Mouse (Mus musculus): ENCODE data around the gene Spock1.
A peak's percentile ranks its signal among the peaks of the same experiment; 100 is the strongest.

Gene Spock1

DNA sequence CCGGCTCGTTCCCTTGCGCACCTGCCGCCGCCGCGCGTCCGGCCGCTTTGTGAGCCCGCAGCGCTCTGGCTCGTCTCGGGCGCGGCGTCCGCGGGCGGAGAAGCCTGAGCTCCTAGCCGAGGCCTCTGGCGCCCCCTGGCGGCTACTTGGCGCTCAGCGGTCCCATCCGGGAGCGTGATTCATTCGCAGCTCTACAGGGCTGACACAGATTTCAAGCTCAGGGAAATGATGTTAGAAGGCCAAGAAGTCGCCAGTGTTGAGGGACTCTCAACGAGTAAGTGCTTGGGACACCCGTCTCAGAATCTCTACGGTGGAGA, at the start of gene Spock1:
Spock1 (minus strand) TSS at position 67 of the 317 bp plus-strand sequence.
- peak; percentile 92 for DNase-seq

DNA sequence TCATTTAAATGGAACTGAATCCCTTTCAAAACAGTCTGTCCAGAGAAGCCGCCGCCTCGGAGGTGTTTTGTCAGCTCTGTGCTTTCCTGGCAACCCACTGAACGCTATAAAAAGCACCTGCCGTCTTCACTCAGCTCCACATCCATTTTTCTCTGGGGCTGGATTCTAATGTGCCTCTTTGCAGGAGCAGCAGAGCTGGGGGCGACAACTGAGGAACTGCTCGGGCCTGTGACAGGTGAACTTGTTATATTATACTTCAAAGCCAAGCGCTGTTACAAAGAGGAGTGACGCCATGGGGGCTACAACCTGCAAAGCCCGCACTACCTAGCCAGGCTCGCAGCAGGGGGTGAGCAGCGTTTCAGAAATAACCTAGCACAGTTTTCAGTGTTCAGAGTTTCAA, 42.0 kb upstream of the Spock1 start:
- DNase-seq = peak; percentile 57

DNA sequence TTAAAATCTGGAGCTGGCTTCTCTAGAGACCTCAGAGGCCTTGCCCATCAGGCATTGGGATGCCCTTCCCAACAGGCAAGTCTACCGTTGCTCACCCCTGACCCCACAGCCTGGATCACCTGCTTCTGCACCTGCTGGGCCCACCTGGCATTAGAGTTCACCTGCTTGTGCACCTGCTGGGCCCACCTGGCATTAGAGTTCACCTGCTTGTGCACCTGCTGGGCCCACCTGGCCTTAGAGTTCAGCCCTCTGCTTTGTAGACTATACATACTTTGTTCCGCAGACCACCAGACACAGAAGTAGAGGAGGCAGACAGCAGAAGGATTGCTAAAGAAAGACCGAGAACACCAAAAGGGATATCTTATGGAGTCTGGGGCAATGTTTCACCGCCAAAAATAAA, 41.4 kb upstream of the Spock1 start:
- peak; percentile 90 for DNase-seq

DNA sequence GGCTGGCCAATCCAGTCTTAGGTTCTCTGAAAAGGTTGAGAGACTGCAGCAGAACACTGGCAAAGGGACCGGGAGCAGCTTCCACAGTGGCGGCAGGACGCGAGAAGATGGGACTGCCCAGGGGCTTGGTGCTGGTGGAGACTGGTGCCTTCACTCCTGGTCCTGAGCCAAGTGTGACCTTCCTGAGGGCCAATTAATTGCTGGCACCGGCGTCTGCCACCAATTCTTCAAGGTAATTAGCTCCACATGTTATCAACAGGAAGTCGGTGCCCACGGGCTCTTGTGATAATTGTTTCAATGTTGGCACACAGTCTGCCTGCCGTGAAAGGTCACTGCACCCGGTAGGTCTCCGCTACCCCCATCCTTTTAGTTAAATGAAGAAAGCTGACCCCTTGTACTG, 37.1 kb upstream of the Spock1 start:
- peak; percentile 78 for DNase-seq

DNA sequence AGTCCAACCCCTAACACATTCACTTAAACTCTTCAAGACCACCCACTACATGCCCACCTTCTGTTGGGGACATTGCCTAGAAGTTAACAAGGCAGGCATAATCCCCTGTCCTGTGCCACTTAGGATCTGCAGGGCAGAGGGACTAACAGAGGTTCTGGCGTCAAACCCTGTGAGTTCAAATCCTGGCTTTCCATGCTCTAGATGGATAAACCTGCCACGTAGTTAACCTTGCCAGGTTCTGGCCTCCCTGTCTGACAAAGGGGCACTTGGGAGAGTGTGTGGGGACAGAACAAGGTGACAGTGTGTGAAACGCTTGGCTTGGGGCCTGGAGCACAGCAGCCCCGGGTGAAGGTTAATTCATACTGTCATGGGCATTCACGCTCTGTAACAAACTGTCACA, 36.3 kb upstream of the Spock1 start:
- DNase-seq = peak; percentile 35

DNA sequence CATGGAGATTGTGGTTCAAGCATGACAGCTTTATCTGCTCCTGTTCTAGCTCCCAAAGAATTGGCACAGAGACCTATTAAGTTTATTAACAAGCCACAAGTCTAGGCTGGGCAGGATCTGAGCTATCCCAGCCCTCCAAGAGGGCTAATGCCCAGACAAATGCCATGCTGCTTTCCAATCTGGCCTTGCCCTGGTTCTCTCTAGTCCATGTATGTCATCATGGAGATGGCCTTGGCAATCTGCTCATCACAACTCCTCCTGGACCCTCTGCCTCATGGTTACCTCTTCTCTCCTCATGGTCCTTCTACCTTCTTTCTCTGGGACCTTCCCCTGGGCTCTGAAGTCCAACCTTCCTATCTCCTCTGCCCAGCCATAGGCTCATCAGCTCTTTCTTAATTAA, 35.8 kb upstream of the Spock1 start:
- DNase-seq = peak; percentile 33

DNA sequence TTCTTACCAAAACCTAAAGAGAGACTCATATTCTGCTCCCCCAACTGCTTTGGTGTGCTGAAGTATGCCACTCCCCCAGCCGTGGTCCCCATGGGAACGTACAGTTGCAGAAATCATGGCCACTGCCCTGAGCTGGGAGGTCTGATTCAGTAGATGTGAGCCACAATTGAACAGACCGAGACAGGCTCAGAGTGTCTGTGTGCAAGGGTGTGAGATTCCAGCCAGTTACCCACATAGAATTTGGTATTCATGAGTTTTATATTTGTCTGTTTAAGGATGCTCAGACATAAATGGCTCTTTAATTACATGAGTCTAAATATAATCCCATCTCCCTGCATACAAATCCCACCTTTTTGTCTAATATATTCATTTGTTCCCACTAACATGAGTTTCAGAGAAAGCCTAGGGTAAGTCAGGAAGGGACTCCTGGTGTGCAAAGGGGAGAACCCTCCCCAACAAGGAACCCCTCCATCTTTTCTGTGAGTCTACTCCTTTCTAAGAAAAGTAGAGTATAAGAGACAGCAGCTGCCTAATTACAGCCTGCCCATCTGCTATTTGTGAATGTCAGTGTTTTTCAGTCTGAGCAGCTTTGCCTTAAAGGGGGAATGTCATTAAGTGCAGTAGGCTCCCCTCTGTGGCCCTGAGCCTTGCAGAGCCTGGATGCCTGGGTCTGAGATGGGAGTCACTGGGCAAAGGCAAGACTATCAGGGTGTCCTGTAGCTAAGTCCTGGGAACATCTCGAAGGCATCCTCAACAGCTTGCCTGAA, 29.5 kb upstream of the Spock1 start:
- no peak for DNase-seq

DNA sequence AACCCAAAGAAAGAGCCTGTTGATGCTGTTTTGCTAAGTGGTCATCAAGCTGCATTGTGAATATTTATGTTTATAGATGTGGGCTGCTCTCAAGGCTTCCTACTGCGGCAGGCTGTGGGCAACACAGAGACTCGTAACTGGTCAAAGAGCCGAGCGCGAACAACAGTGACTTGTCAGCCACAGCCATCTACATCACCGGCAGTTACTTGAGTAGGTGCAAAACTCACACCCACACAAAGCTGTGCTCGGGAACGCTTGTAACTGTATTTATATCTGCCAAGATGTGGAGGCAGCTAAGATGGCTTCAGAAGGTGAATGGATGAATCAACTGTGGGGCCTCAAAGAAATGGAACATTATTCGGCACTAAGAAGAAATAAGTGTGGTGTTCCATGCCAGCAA, 23.9 kb upstream of the Spock1 start:
- peak; percentile 33 for DNase-seq

DNA sequence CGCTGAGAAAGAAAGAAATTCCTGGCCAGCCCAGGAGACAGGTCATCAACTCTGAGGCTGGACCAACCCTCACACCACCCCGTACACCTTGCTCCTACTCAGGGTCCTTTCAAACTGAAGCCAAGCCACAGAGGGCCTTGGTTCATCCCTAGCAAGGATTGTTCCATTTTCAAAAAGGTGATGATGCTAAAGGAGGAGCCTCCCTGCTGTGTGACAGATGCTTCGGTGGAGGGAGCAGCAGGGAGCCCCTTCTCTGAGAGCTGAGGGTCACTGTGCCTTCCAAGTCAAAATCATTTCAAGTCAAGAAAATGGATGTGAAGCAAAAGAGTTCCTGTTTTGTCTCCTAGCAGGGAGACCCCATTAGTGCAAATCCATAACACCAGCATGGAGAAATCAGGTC, 23.2 kb upstream of the Spock1 start:
- peak; percentile 89 for DNase-seq

DNA sequence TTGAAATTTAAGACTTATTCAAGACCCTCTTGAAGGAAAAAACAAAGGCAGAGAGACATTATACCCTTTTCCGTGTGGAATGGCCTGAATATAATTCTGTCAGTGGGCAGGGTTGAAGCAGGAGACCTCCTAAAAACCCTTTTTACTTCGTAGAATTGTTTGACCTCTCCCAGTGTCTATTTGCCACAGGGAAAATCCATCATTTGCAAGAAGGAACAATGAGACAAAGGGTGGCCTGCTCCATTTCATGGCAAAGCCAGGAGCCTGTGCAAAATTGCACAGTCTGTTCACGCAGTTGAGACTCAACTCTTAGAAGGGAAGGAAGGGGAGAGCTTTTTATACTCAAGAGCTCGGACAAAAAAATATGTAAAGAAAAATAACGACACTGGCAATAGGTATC, 22.6 kb upstream of the Spock1 start:
- no peak for DNase-seq

DNA sequence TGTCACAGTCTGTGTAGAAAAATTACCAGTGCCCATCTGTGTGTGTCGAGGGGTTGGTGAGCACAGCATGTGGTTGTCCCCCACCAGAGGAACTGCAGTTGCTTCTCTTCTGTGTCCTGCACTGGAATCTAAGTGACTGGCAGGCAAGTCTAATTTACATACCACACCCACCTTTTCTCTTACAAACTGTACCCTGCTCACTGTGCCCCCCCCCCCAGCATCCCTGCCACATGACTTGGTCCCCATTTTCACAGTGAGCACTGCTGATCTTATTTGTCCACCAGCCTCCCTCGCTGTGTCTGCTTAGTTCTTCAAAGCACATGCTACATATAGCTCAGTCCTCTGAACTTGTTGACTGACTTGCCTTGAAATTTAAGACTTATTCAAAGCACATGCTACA, 22.2 kb upstream of the Spock1 start:
- peak; percentile 28 for DNase-seq

DNA sequence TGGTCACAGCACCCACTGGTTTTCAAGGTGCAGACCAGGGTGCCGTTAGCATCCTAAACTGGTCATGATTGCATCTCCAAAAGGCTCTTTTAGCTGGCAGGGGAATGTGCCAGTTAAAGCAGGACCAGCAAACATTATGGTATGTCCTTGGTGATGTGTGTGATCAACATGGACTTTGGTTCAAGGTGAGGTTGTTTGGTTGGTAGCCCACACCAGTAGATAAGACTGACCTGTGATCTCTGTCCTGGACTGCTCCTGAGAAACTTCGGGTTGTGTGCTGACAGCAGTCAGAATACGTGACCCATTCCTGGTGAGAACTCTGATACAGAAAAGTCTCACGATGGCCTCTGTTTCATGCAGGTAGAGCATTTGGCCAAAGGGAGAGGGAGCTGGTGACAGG, 11.8 kb upstream of the Spock1 start:
- DNase-seq = no peak

DNA sequence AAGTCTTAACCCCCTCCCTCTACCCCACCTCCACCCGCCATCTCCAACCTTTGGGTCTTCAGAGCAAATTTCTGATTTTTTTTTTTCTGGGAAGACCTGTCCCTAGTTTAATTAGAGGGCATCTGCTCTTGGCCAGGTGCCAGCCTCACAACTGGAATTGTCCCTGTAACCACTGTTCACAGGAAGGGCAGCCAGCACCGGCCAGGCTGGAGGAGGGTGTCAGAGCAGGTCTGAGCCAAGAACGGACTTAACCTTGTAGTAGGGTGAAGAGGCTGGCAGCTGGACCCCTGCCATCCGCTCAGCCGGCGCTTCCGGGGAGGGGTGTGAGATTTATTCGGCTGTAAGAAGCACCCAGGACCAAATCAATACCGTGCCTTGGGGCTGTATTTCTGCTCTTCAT, 3.0 kb upstream of the Spock1 start:
- DNase-seq = peak; percentile 40

DNA sequence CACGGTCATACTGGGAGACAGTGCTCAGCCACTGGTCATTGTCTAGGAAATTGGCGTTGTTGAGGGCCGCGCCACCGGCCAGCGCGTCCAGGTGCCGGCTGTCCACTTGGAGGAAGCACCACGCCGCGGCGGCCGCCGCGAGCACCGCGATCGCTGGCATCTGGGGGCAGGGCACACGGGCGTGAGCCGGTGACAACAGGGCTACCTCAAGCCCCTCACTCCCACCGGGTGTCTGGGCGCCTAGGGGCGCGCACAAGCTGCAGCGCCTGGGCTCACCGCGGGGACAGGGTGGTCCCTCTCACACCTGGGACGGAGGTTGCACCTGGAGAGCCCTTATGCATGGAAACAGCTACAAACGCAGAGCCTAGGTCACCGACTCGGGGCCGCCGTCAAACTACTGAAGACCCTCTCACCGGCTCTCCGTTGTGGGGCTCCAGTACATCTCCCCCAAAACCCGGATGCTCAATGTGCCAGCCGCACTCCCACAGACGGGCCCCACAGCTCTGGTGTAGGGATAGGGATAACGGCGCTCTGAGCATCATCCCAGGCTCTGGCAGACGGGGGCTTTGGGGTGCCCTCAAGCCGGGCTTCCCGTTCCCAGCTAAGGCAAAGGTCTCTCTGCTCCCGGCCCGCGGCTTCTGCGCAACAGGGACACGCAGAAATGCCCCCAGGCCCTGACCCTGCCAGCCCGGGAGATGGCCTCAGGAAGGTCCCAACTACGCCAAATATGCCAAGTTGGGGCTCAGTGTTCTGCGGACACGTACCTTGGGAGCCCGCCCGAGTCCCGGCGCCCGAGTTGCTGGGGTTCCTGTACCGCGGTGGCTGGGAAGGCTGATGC, 485 bp downstream of the Spock1 start:
- DNase-seq = peak; percentile 56

DNA sequence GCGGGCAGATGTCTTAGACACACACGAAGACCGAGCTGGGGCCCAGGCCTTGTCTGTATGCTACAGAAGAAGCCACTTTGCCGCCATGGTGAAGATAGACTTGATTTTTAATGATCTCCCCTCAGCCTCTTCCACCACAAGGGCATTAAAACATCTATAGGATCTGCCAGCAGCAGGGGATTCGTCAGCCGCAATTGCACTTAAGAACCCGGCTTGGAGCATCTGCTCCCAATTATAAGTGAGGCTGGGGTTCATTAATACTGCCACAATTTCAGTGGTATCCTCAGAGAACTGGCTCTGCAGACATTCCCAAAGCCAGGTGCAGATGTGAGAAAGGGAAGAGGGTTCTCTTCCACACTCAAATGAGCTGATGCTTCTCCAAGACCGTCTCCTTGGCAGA, 13.5 kb downstream of the Spock1 start:
- no peak for DNase-seq

DNA sequence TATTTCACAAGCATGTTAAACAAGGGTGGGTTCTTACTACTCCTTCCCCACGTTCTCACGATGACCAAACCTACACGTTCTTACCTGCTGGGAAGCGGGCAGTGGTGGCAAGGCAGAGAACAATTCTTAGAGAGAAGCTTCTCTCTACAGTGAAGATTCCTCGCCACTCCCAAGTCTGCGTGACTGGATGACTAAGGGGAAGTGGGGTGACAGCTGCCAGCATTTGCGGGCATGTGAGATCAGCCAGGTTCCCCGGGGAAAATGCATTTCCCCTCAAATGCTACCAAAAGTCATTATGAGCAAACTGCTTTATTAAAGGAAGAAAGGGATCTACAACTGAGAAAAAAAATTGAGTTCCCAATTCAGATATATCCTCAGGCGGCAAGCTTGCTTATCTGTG, 18.4 kb downstream of the Spock1 start:
- no peak for DNase-seq

DNA sequence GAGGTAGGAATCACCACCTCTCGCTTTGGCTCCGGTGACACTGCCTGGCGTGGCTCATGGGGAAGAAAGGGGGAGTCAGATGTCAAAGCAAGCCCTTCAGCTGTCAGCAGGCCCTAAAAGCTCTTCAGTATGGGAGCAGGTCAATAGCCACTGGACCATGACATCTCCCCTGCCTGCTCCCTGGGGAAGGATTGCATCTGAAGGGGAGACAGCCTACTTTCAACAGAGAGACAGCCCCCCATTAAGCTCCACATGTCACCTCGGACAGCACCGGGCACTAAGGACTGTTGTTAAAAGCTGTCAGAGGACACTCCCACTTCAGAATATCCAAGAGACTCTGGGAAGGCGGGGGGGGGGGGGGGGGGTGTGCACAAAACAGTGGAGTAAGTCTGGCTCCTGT, 19.1 kb downstream of the Spock1 start:
- DNase-seq = no peak

DNA sequence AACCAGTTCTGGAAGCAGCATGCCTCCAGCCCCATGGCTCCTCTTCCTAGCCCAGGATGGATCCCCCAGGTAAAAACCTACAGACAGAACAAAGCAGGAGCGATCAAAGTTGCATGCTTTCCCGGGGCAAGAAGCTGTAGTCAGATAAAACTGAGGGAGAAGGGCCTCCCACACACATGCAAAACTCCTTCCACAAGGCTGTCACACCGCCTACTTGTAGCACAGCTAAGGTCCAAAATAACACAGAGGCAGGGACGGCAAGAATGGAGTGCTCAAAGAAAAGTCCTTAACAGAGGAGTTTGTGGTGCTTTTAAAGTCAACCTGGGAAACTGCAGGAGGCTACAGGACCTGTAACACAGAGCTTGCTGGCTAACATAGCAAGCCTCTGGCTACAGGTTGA, 28.3 kb downstream of the Spock1 start:
- DNase-seq = no peak

DNA sequence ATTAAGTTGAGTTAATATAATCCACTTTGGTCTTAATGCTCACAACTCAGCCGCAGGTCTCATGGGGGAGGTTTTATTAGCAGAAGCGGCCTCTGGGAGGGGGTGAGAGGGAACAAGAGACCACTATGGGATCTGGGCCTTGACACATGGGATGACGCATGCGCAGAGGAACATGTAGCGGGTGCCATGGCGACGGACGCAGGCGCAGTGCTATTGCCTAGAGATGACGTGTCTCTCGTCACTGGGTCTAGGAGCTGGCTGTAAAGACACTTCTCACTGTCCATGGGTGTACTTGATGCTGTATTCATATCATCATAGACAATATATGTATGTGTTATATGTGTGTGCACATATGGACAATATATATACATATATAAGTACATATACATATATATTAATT, 29.3 kb downstream of the Spock1 start:
- DNase-seq = no peak

DNA sequence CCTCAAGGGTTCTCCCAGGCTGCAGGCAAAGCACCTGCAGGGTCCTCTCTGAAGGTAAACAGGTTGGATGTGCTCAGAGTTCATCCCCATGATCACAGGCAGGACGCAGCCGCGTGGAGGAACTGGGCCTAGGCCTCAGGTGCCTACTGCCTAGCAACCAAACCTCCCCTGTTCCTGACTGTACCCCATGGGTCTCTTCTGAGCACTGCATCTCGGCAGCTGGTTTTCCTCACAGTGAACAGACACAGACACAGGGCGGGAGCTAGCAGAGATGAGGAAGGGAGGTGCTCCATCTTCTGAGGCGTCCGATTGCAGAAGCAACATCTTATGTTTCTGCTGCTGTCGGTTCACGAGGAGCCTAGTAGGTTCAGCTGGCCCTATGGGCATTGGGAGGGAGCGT, 30.4 kb downstream of the Spock1 start:
- no peak for DNase-seq

DNA sequence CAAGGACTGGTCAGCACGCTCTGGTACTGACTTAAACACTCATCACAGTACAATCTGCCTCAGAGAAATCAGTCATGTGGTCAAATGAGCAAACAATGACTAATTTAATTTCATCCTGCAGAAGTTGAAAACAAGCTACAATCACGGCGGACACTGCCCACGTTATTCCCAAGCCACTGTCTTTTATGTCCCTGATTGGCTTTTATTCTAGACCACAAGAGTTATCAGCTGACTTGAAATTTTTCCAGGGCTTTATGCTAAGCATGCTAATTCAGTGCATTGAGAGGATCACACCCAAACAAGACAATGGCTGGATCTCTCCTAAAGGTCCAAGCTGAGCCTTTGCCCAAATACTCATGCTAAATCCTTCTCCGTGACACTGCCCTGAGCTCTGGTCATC, 31.2 kb downstream of the Spock1 start:
- no peak for DNase-seq

DNA sequence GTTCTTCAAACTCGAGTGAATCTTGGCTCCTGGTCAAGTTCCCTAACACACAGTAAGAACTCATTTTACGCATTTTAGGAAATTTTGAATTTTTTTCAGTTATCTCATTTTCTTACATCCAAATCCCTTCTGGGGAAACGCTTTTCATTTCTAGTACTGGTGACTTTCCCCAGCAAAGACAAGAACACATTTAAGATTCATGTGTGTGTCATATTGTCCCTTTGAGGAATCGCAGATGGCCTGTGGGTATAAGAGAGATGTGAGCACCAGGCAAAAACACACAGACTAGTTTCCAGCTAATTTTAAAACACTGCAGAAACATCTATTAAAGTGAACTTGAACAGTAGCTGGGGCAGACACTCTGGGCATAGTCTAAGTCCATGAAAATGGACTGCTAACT, 38.1 kb downstream of the Spock1 start:
- DNase-seq = no peak

DNA sequence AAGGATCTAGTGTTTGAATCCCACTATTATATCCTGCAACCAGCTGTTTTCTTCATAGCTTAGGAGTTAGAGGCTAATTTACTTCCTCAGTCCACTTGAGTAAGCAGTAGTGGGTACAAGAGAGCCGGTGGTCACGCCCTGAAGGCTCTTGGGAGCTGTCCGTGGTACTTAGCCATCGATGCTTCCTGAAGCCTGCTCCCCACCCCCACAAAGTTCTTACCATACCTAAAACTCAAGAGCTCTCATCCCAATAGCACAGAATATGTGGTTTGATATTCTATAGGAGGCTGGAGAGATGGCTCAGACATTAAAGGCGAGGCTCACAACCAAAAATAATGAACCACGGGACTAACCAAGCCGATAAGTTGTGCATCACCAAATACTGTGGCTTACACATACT, 40.5 kb downstream of the Spock1 start:
- no peak for DNase-seq

DNA sequence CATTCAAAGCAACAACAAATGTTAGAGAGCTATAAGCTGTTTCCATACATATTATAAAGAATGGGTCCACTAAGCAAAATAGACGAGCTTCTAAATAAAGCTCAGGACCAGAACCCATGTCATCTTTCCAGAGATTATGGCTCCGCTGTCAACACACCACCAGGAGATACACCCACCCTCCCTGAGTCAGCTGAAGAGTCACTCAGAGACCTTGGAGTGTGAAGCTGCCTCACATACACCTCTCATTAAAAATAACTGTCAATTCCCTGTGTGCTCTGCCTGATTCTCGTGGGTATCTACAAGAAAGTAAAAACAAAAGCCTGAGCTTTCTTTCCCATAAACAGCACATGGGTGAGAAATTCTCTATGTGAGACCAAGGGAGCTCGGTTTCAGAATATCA, 43.1 kb downstream of the Spock1 start:
- no peak for DNase-seq

DNA sequence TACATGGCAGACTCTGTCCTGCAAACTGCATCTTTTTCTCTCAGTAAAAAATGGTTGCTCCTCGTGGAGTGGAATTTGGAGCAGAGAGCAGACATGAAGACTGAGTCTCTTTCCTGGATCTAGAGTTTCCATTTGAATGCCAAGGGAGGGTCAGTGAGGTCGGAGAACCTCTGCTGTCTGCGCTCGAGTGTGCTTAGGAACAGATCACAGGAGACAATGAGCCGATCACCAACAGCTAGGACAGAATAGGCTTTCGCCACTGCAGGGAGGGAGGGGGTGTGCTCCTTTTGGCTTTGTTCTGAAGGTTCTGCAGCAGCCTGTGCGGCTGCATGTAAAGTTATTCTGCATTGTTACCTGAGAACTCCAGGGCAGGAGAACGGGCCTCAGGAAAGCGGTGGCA, 49.6 kb downstream of the Spock1 start:
- DNase-seq = no peak

Measured in cerebellum, adult 11-12 months (tissue).